Mouse (Mus musculus) monocyte, adult 2 months (primary cell): ENCODE measurements around the gene Ackr3.
A peak's percentile ranks its signal among the peaks of the same experiment; 100 is the strongest.

Experiments
- DNase-seq, 2 experiments: peaks; one replicate each; pipeline ENCODE4 v3.0.0; 2022; ENCODE audit warnings: low spot score in 2 of 2, low read depth in 1 of 2

Gene Ackr3

GRCm38 (mm10) chr1:90204821-90205220, 1.0 kb downstream of the Ackr3 start:
- DNase-seq: no peak

- no peak for DNase-seq
Measured at GRCm38 (mm10) chr1:90205223-90205622, 1.4 kb downstream of the Ackr3 start.

- DNase-seq: no peak
Measured at GRCm38 (mm10) chr1:90206684-90207083, 2.9 kb downstream of the Ackr3 start.

- no peak for DNase-seq
Measured at GRCm38 (mm10) chr1:90207279-90207678, 3.5 kb downstream of the Ackr3 start.

GRCm38 (mm10) chr1:90207739-90208502, 4.1 kb downstream of the Ackr3 start:
- DNase-seq: no peak

GRCm38 (mm10) chr1:90208503-90208860, 4.7 kb downstream of the Ackr3 start:
- DNase-seq: no peak

- no peak for DNase-seq
Measured at GRCm38 (mm10) chr1:90209069-90209468, 5.3 kb downstream of the Ackr3 start.

- DNase-seq: no peak
Measured at GRCm38 (mm10) chr1:90209741-90210140, 6.0 kb downstream of the Ackr3 start.

- DNase-seq: no peak
Measured at GRCm38 (mm10) chr1:90210346-90210745, 6.6 kb downstream of the Ackr3 start.

- DNase-seq: no peak
Measured at GRCm38 (mm10) chr1:90210761-90211160, 7.0 kb downstream of the Ackr3 start.

GRCm38 (mm10) chr1:90212376-90212775, 8.6 kb downstream of the Ackr3 start:
- DNase-seq: no peak

GRCm38 (mm10) chr1:90212901-90213300, 9.1 kb downstream of the Ackr3 start:
- no peak for DNase-seq

GRCm38 (mm10) chr1:90214021-90214420, 10.2 kb downstream of the Ackr3 start:
- no peak for DNase-seq

- DNase-seq: no peak
Measured at GRCm38 (mm10) chr1:90214926-90215325, 11.1 kb downstream of the Ackr3 start.

GRCm38 (mm10) chr1:90215881-90216280, 12.1 kb downstream of the Ackr3 start:
- no peak for DNase-seq

- no peak for DNase-seq
Measured at GRCm38 (mm10) chr1:90216395-90216794, 12.6 kb downstream of the Ackr3 start.

GRCm38 (mm10) chr1:90220280-90220679, 16.5 kb downstream of the Ackr3 start:
- no peak for DNase-seq

- no peak for DNase-seq
Measured at GRCm38 (mm10) chr1:90220844-90221243, 17.1 kb downstream of the Ackr3 start.

- no peak for DNase-seq
Measured at GRCm38 (mm10) chr1:90221811-90222361, 18.1 kb downstream of the Ackr3 start.

GRCm38 (mm10) chr1:90222427-90222901, 18.7 kb downstream of the Ackr3 start:
- DNase-seq: no peak

- no peak for DNase-seq
Measured at GRCm38 (mm10) chr1:90223006-90223405, 19.2 kb downstream of the Ackr3 start.

GRCm38 (mm10) chr1:90225603-90226254, 21.9 kb downstream of the Ackr3 start:
- peak in 1 of 2 experiments; percentile 2 for DNase-seq
